Mouse (Mus musculus): Measurements from ENCODE around the gene Gpr39.

GRCm38 (mm10) chr1:125730537-125730880 lies 53.7 kb downstream of the Gpr39 start:
- TF ChIP-seq POLR2A (IDR thresholded peaks at IDR 0.05; ENCODE audit: insufficient read depth, low read depth, low read length), result no peak
- no peak for TF ChIP-seq CTCF (IDR thresholded peaks at IDR 0.05; ENCODE audit: insufficient read depth, low read depth, low read length)

Measured in olfactory bulb, adult 2 months (tissue).